Mouse (Mus musculus): ENCODE measurements around the gene Gm11042. TPM values are rescaled to one million over a fixed set of nuclear protein-coding genes. Genes with fewer than 3 reads are reported as not detected.

Gene Gm11042
- polyA plus RNA-seq, 2 experiments = not detected

- H3K4me3 ChIP-seq (ENCODE audit: insufficient read depth in 1 of 2, low read depth in 2 of 2, low read length in 2 of 2) = no peak overlapping the region
- H3K27me3 ChIP-seq (ENCODE audit: control insufficient read depth, insufficient read depth, low read length) = no peaks in the 10 kb centered on the region
- ATAC-seq (ENCODE audit: insufficient read depth) (no peak), DNase-seq (ENCODE audit: low read depth in 3 of 3, low spot score in 3 of 3) (no peak)
- no peak overlapping the region for H3K4me2 ChIP-seq (ENCODE audit: low read depth)
- TF ChIP-seq CTCF (IDR thresholded peaks at IDR 0.05; ENCODE audit: low read depth) = no peak
- no peak for TF ChIP-seq EP300 (IDR thresholded peaks at IDR 0.05; ENCODE audit: low read depth)
- no peaks in the 10 kb centered on the region for H3K36me3 ChIP-seq (replicated peaks; ENCODE audit: control insufficient read depth, insufficient read depth, low read depth)
- no peaks in the 10 kb centered on the region for H3K4me1 ChIP-seq (replicated peaks; ENCODE audit: control insufficient read depth in 2 of 2, insufficient read depth in 2 of 2, low read length in 1 of 2)
- no peak overlapping the region for H3K9ac ChIP-seq (replicated peaks)
- no peaks in the 10 kb centered on the region for H3K9me3 ChIP-seq (ENCODE audit: control insufficient read depth, low read length)
- 38% methylated on average over 2 of the region's 2 CpGs for WGBS (ENCODE audit: insufficient replicate concordance)
- H3K27ac ChIP-seq = no peak overlapping the region
Observed at GRCm38 (mm10) chr12:74315221-74315620, 973 bp downstream of the Gm11042 start.

DNA sequence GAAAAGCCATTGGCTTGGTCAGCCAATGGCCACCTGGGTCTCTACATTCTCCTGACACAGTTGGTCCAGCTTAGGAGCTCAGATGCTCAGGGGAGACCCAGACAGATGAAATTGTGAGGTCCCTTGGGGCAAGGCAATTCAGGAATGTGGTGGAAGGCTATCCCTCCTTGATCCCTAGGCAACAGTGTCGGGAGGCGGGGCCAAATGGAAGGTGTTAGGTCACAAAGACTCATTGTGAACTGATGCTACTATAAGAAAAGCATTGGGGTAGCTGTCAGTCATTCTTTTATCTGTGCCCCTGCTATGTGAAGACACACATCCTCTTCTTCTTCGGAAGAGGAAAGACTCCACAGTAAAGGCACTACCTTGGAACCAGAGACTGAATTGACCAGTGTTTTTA is 3.6 kb downstream of the Gm11042 start:
- TF ChIP-seq CTCF (IDR thresholded peaks at IDR 0.05; ENCODE audit: low read depth) = no peak
- no peak for TF ChIP-seq EP300 (IDR thresholded peaks at IDR 0.05; ENCODE audit: low read depth)
- Histone ChIP-seq H3K9ac (replicated peaks) (no peak overlapping the region), H3K4me1 (replicated peaks; ENCODE audit: control insufficient read depth in 2 of 2, insufficient read depth in 2 of 2, low read length in 1 of 2) (no peaks in the 10 kb centered on the region), H3K36me3 (replicated peaks; ENCODE audit: control insufficient read depth, insufficient read depth, low read depth) (no peaks in the 10 kb centered on the region), H3K27ac (no peak overlapping the region), H3K9me3 (ENCODE audit: control insufficient read depth, low read length) (no peaks in the 10 kb centered on the region), H3K4me2 (ENCODE audit: low read depth) (no peak overlapping the region), H3K4me3 (ENCODE audit: insufficient read depth in 1 of 2, low read depth in 2 of 2, low read length in 2 of 2) (no peak overlapping the region), H3K27me3 (ENCODE audit: control insufficient read depth, insufficient read depth, low read length) (no peaks in the 10 kb centered on the region)
- ATAC-seq (ENCODE audit: insufficient read depth) (no peak), DNase-seq (ENCODE audit: low read depth in 3 of 3, low spot score in 3 of 3) (no peak)
- WGBS (ENCODE audit: insufficient replicate concordance) = 65% methylated on average over 3 of the region's 3 CpGs

- ATAC-seq (ENCODE audit: insufficient read depth) (no peak), DNase-seq (ENCODE audit: low read depth in 3 of 3, low spot score in 3 of 3) (no peak)
- Histone ChIP-seq H3K4me1 (replicated peaks; ENCODE audit: control insufficient read depth in 2 of 2, insufficient read depth in 2 of 2, low read length in 1 of 2) (no peaks in the 10 kb centered on the region), H3K9ac (replicated peaks) (no peak overlapping the region), H3K4me2 (ENCODE audit: low read depth) (no peak overlapping the region), H3K27me3 (ENCODE audit: control insufficient read depth, insufficient read depth, low read length) (no peaks in the 10 kb centered on the region), H3K36me3 (replicated peaks; ENCODE audit: control insufficient read depth, insufficient read depth, low read depth) (no peaks in the 10 kb centered on the region), H3K4me3 (ENCODE audit: insufficient read depth in 1 of 2, low read depth in 2 of 2, low read length in 2 of 2) (no peak overlapping the region), H3K27ac (no peak overlapping the region), H3K9me3 (ENCODE audit: control insufficient read depth, low read length) (no peaks in the 10 kb centered on the region)
- 59% methylated on average over 9 of the region's 9 CpGs for WGBS (ENCODE audit: insufficient replicate concordance)
- TF ChIP-seq EP300 (IDR thresholded peaks at IDR 0.05; ENCODE audit: low read depth) (no peak), CTCF (IDR thresholded peaks at IDR 0.05; ENCODE audit: low read depth) (no peak)
Observed at GRCm38 (mm10) chr12:74303418-74304294, 12.5 kb downstream of the Gm11042 start.

- Histone ChIP-seq H3K36me3 (replicated peaks; ENCODE audit: control insufficient read depth, insufficient read depth, low read depth) (no peaks in the 10 kb centered on the region), H3K9me3 (ENCODE audit: control insufficient read depth, low read length) (no peaks in the 10 kb centered on the region), H3K4me2 (ENCODE audit: low read depth) (no peak overlapping the region), H3K9ac (replicated peaks) (no peak overlapping the region), H3K27ac (no peak overlapping the region), H3K27me3 (ENCODE audit: control insufficient read depth, insufficient read depth, low read length) (no peaks in the 10 kb centered on the region), H3K4me3 (ENCODE audit: insufficient read depth in 1 of 2, low read depth in 2 of 2, low read length in 2 of 2) (no peak overlapping the region), H3K4me1 (replicated peaks; ENCODE audit: control insufficient read depth in 2 of 2, insufficient read depth in 2 of 2, low read length in 1 of 2) (no peaks in the 10 kb centered on the region)
- ATAC-seq (ENCODE audit: insufficient read depth) (no peak), DNase-seq (ENCODE audit: low read depth in 3 of 3, low spot score in 3 of 3) (no peak)
- no peak for TF ChIP-seq CTCF (IDR thresholded peaks at IDR 0.05; ENCODE audit: low read depth)
- no peak for TF ChIP-seq EP300 (IDR thresholded peaks at IDR 0.05; ENCODE audit: low read depth)
- WGBS (ENCODE audit: insufficient replicate concordance) = 65% methylated on average over 6 of the region's 6 CpGs
Observed at GRCm38 (mm10) chr12:74301559-74301958, 14.6 kb downstream of the Gm11042 start.

DNA sequence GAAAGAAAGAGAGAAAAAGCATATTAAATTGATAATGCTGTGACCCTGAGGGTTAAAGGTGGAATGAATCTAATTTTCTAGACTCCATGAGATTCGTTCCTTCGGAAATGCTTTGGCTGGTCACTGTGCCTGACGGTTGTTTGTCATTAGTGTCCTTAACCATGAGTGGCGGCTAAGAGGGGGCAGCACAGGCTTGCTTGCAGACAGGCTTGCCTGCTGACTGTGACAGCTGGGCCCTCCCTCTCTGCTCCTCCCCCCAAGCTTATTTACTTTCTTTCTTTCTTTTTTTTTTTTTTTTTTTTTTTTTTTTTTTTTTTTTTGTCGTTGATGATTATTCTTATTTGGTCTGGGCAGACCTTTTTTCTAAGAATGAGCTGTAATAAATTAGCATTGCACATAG is 19.8 kb downstream of the Gm11042 start:
- no peak for TF ChIP-seq CTCF (IDR thresholded peaks at IDR 0.05; ENCODE audit: low read depth)
- TF ChIP-seq EP300 (IDR thresholded peaks at IDR 0.05; ENCODE audit: low read depth) = no peak

More for the DNA sequence above, 19.8 kb downstream of the Gm11042 start:
- ATAC-seq (ENCODE audit: insufficient read depth) (no peak), DNase-seq (ENCODE audit: low read depth in 3 of 3, low spot score in 3 of 3) (no peak)
- Histone ChIP-seq H3K36me3 (replicated peaks; ENCODE audit: control insufficient read depth, insufficient read depth, low read depth) (no peaks in the 10 kb centered on the region), H3K4me2 (ENCODE audit: low read depth) (no peak overlapping the region), H3K9ac (replicated peaks) (no peak overlapping the region), H3K27me3 (ENCODE audit: control insufficient read depth, insufficient read depth, low read length) (no peaks in the 10 kb centered on the region), H3K4me3 (ENCODE audit: insufficient read depth in 1 of 2, low read depth in 2 of 2, low read length in 2 of 2) (no peak overlapping the region), H3K27ac (no peak overlapping the region), H3K9me3 (ENCODE audit: control insufficient read depth, low read length) (no peaks in the 10 kb centered on the region), H3K4me1 (replicated peaks; ENCODE audit: control insufficient read depth in 2 of 2, insufficient read depth in 2 of 2, low read length in 1 of 2) (no peaks in the 10 kb centered on the region)
- WGBS (ENCODE audit: insufficient replicate concordance) = 53% methylated on average over 5 of the region's 5 CpGs
